Mouse (Mus musculus) cerebellum, adult 2 months (tissue): ENCODE measurements around the gene Rbpj.

Experiments used
- CTCF ChIP-seq: fragments of 200-500 bp; IDR thresholded peaks from 2 replicates; pipeline ENCODE4 v1.5.1; 2011; ENCODE audit warnings: low read depth, mild to moderate bottlenecking, control low read depth, low read length, moderate library complexity, borderline replicate concordance; ENCODE audit not compliant: insufficient read depth
- POLR2A ChIP-seq: fragments of 200-500 bp; IDR thresholded peaks from 2 replicates; pipeline ENCODE4 v1.6.1; 2011; ENCODE audit warnings: low read length, control low read depth, borderline replicate concordance; ENCODE audit not compliant: insufficient read depth

DNA sequence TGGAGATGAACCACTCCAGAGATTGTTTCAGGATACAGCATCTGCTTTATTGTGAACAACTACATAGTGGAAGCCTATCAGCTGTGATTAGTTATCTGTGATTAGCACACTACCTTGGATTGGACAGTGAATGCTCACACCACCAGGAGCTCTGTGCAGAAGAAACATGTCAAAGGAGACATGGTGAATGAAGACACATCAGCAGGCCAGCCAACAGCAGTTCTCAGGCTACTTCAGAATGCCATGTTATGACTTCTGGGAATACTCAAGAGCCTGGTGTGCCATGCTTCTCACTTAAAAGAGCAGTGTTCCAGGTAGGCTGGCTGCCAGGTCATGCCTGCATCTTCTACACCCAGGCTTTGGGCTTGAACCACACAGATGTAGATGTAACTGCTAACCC lies 197.7 kb downstream of the Rbpj start:
- TF ChIP-seq CTCF = no peak
- no peak for TF ChIP-seq POLR2A
